Mouse (Mus musculus) cerebellum, adult 2 months (tissue): ENCODE results near the gene Garnl3.

ENCODE experiments used
- CTCF ChIP-seq: fragments of 200-500 bp; IDR thresholded peaks from 2 replicates; pipeline ENCODE4 v1.5.1; 2011; ENCODE audit warnings: low read depth, mild to moderate bottlenecking, control low read depth, low read length, moderate library complexity, borderline replicate concordance; ENCODE audit not compliant: insufficient read depth
- POLR2A ChIP-seq: fragments of 200-500 bp; IDR thresholded peaks from 2 replicates; pipeline ENCODE4 v1.6.1; 2011; ENCODE audit warnings: low read length, control low read depth, borderline replicate concordance; ENCODE audit not compliant: insufficient read depth

- no peak for TF ChIP-seq POLR2A
- TF ChIP-seq CTCF = no peak
These were observed 73.9 kb downstream of the Garnl3 start for GRCm38 (mm10) chr2:33057514-33057913.
